Mouse (Mus musculus): ENCODE data around the gene Tab1.

Tab1 gene

GRCm38 (mm10) chr15:80163716-80164115 is 30.8 kb downstream of the Tab1 start:
- no peak for DNase-seq

DNA sequence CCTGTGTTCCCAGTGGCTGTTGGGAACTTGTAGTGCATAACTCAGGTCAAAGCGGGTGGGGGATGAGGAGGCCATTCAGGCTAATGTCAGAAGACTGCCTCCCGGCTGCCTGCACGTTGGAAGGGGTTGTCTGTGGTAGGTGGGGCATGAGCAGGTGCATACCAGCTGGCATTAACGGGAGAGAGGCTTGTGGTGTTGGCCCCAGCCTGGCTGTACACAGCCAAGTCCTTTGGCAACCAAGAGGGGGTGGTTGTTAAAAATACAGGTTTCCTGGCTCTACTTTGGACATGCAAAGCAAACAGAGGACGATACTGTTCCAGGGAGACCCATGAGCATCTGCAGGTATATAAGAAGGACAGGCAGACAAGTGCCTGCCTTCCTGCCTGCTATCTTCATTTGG is 32.5 kb downstream of the Tab1 start:
- no peak for DNase-seq

- no peak for DNase-seq
These were observed 36.6 kb downstream of the Tab1 start for GRCm38 (mm10) chr15:80169484-80169883.

DNA sequence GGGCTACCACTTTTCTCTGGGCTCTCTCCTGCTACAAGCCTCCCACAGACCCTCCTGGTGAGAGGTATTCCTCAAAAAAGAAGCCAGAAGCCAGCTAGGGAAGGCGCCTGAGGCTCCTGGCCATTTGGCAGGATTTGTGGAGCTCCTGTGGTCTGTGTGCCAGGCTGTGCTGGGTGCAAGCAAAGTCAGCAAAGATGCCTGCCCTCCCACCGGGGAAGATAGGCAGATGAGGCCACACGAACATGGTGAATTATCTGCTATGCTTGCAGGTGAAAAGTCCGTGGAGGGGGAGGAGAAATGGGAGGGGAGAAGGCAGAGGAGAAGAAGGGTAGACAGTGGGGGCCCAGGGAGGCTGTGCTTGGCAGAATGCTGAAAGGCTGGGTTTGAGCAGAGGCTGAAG is 37.4 kb downstream of the Tab1 start:
- no peak for DNase-seq

GRCm38 (mm10) chr15:80171286-80171685 is 38.4 kb downstream of the Tab1 start:
- DNase-seq: no peak

DNA sequence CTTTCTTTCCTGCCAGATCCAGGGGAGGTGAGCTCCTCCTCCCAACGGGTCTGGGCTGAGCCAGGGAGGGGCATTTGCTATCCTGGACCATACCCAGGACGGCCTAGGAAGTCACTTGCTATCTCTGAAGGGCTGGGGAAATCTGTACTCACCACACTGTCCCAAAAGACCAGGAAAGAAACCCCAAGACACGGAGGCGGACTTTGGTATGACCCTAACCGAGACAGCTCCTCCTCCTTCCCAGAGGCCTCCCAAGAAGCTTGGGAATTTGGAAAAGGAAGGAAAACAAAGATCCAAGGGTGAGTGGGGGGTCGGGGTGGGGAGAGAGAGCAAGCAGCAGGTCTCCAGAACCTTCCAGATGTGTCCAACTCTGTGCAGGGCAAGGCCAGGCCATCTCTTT is 38.9 kb downstream of the Tab1 start:
- no peak for DNase-seq

DNA sequence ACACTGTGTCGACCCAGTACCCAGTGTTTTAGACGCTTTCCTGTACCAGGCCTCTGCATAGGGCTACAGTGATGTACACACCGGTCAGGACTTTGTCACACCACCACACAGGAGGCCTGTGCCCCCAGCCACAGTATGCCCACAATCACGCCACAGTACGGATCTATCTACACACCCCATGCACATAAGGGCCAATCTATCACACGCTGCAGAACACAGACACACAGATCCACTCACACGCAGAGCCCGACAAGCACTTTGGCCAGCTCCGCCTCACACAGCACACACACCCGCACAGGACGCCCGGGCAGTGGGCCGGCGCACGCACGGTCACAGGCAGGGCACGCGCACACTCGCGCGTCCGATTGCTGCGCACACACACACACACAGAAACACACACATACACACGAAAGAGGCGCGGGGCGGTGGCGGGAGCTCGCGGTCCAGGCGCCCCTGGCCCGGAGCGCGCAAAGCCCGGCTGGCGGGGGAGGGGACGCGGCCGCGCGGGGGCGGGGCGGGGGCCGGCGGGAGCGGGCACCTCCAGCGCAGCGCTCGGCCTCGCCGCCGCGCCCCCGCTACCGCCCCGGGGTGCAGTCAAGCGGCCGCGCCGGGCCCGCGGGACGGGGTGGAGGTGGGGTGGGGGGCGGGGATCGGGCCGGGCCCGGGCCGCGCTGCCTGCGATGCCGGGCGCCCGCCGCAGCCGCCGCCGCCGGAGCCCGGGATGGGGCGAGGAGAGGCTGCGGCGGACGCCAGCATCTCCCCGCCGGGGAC is 40.3 kb downstream of the Tab1 start, which contains the start of gene Mgat3:
TSS of gene Mgat3 (plus strand) at position 721 of the 771 bp plus-strand sequence.
- peak; percentile 61 for DNase-seq

DNA sequence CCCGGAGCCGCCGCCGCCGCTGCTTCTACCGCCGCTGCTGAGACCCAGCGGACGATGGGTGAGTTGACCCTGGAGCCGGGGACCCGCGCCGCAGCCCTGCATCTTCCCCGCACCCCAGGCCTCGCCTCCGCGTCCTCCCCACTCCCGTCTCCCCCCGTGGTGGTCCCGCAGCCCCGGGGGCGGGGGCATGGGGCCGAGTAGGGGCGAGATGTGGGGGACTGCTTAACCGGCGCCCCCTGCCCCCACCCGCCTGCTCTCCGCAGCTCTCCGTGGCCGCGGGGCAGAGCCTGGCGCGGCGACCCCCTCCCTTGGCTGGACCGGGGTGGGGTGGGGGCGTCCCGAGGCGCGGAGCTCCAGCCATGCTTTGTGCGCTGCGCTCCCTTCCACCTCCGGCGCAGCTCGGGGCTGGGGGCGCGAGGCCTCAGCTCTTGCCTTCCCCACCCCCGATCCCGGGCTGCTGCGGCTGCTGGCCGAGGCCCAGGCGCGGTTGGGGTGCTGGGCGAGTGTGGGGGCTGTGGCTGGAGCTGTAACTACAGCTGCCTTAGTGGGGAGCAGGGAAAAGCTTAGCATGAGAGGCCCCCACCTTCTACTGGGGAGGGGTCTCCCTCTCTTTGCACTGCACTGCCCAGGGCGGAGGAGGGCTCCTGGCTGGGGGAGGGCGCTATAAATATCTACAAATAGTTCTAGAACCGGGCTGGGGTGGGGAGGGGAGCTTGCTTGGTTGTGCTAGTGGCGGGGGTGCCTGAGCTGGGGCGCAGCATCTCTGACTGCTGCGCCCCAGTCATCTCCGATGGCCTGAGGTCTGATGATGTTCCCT is 41.1 kb downstream of the Tab1 start:
- DNase-seq: no peak

DNA sequence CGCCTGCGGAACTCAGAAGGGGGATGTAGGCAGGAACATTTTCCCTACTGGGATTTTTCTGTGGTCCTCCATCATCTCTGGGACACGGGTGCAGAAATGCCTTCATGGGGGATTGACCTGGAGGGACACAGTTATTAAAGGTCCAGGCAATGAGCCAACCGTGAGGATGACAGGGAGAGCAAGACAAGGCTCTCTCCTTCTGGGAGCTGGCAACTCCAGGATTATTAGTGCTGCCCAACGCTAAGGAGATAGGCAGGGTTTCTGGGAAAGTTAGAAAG is 41.6 kb downstream of the Tab1 start:
- DNase-seq: no peak

DNA sequence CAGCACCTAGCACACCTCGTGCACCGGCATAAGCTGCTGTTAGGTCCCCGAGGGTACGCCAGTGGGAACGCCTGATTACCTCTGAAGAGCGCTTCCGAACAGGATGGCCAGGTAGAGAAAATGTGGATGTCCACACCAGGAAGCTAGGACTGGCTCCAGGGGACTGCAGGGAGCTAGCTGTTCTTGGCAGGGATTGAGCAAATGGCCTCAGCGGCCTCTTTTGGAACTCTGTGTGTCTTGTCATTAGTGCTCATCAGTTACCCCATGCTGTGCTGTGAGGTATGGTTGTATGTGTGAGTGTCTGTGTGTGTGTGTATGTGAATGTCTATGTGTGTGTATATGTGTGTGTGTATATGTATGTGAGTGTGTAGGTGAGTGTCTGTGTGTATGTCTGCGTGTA is 42.4 kb downstream of the Tab1 start:
- no peak for DNase-seq

GRCm38 (mm10) chr15:80175756-80176155 is 42.8 kb downstream of the Tab1 start:
- DNase-seq: no peak

GRCm38 (mm10) chr15:80181561-80181960 is 48.6 kb downstream of the Tab1 start:
- DNase-seq: peak; percentile 28

DNA sequence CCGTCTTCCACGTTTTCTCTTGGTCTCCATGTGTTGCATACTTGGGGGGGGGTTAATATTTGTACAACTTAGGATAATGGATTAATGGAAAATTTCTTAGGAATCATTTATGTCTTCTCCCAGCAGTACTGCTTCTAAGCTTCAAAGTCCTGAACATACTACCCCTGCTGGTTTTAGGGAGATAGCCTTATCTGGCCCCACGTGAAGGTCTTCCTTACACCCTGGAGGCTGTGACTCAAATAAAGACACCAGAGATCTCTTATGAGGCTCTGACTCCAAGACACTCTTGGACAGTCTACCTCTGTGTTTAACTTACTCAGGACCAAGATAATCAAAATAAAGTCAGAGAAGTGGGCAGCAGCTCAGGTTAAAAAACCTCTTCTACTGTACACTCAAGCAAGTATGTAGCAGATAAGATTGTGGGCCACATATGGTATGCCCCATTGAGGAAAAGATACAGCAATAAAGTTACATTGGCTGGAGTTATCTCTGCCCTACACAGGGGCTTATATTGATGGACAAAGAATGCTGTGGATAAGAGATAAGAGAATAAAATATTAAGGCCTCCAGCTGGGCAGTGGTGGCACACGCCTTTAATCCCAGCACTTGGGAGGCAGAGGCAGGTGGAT is 49.3 kb downstream of the Tab1 start:
- no peak for DNase-seq

DNA sequence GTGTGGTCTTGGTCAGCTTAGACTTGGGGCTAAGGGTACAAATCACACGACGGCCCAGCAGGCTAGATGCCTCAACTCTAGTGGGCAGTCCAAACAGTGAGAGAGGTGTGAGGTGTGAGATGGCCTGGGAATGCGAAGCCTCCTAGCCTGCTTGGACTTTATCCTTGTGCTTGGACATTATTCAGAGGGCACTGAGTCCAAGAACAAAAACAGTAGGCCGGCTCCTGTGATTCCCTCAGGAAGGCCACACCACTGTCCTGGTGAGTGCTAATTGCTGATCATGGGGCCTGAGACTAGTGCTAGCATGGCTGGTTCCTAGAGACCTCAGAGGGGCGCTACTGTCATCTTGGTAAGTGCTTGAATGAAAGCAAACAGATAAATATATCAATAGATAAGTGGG is 56.0 kb downstream of the Tab1 start:
- peak; percentile 70 for DNase-seq

DNA sequence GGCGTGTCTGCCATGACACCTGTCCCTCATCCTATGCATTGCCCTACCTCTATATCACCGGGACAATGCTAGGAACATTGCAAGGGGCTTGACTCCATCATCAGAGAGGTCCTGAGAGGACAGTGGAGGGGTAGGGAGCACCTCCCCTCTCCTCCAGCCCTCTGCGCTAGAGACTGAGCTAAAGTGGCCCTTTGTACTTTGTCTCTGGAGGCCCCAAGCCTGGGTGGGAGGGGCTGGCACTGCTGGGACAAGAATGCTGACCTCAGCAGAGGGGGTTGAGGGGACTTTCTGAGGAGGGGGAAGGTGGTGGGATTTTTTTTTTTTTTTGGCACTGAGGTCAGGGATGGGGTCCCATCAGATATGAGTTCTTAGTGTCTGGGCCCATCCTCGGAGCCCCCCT is 57.1 kb downstream of the Tab1 start:
- peak; percentile 78 for DNase-seq

DNA sequence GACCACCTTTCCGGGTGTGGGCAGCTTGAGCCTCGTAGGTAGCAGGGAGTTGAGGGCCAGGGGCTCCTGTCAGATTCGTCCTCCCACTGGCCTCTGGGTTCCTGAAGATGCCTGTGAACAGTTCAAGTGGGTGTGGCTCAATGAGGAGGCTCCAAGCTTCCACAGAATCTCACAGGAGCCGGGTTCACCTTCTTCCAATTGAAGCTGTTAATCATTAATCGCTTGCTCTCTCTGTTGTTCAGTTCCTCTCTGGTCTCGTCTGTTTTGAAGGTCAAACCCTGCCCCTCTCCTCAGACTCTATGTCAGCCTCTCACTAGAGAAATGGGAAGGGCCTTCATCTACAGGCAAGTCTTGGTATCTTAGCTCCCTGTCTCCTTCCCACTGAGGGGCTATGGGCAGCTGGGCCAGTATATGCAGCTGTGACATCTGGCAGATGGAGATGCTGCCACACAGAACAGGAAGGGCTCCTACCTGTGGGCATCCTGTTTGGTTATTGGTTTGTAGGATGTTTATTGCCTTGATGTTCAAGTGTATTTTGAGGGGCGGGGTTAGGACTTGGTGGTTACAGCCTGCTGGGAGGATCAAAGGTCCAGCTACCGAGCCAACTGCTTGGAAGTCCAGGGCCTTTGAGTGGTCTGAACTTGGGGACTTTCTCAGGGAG is 58.8 kb downstream of the Tab1 start:
- peak; percentile 54 for DNase-seq

DNA sequence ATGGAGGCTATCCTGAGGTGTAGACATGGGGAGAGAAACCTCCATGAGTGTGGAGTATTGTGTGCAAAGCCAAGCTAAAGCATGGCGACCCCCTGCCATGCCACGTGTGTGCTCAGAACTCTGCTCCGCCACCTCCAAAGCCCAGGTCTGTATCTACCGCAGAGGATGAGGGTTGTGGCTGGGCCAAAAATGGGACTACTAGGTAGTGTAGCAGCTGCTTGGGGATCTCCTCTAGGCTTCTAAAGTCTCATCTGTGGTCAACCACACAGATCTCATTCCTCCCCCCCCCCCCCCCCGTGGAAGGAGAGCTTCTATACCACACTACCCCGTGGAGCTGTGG is 59.3 kb downstream of the Tab1 start:
- no peak for DNase-seq

DNA sequence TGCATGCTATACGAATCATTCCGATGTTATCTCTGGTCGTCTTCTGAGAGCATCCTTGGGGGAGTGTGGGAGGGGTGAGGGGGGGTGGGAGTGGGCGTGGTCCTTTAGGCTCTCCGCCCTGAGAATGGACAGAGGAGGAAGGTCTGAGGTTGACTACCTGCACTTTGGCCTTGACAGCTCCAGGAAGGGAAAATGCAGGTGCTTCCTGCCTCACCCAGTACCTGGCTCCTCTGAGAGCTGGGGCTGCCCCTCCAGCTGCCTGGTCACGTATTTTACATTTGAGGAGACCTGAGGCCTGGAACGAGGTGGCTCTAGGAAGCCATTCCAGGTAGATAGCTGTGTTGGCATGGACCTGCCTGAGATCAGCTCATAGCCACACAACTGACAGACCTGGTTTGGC is 59.9 kb downstream of the Tab1 start:
- DNase-seq: no peak

GRCm38 (mm10) chr15:80199556-80199955 is 66.6 kb downstream of the Tab1 start:
- DNase-seq: no peak

DNA sequence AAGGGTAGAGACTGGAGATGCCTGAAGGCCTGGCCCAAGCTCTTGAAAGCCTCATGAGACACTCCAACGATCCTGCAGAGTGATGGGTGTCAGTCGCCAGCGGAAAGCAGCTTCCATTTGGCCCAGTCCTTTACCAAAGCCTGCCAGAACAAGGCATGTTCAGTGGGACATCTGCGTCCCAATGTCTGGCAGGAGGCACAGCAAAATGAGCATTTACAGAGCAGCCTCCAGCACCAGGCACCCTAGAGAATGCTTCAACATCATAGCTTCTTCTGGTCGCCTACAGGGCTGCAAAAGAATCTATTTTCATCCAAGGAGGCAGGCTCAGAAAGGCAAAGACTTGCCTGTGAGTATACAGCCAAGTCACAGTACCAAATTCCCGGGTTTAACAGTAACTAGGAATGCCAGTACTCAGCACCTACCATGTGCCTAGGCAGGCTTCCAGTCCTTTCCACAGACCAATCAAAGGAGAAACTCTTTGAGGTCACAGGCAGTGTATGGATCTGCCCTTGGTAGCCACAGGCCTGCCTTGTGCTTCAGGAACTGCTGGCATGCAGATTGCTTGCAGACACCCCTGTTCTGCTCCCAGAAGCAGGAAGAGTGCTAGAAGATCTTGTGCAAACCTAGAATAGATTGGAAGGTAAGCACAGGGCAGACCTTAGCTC is 69.3 kb downstream of the Tab1 start:
- peak; percentile 42 for DNase-seq

- DNase-seq: no peak
These were observed 70.5 kb downstream of the Tab1 start for GRCm38 (mm10) chr15:80203406-80203805.

GRCm38 (mm10) chr15:80206057-80206565 is 73.2 kb downstream of the Tab1 start:
- DNase-seq: no peak

GRCm38 (mm10) chr15:80208446-80208845 is 75.5 kb downstream of the Tab1 start:
- DNase-seq: peak; percentile 45

Data from kidney, adult 18-20 months (tissue).